Mouse (Mus musculus): Measurements from ENCODE around the gene Ppil2.
A peak's percentile ranks its signal among the peaks of the same experiment; 100 is the strongest.

Ppil2 gene

DNA sequence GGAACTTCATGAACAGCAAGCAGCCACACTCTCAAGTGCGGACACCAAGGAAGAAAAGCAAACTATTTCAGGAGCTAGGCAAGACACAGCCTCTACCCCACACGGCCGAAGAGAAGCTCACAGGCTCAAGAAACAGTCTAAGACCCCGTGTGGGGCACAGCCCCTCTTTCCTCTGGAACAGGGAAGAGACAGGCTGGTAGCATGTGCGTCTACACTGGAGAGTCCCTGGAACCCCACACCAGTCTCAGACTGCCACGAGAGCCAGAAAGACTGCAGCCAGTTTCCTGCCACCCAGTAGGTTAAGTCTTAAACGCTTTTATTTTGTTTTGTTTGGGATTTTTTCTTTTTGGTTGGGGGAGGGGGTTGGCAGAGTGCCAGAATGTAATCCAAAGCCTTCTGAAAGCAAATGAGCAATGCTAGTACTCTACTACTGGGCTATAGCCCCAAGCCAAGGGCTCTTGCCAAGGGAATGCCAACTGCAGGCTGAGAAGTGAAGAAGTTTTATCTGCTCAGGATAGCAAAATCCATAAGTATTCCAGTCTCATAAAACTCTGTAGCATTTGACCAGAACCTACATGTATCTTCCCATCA is 8.3 kb downstream of the Ppil2 start:
- DNase-seq (ENCODE audit: low spot score in 2 of 2), result no peak

DNA sequence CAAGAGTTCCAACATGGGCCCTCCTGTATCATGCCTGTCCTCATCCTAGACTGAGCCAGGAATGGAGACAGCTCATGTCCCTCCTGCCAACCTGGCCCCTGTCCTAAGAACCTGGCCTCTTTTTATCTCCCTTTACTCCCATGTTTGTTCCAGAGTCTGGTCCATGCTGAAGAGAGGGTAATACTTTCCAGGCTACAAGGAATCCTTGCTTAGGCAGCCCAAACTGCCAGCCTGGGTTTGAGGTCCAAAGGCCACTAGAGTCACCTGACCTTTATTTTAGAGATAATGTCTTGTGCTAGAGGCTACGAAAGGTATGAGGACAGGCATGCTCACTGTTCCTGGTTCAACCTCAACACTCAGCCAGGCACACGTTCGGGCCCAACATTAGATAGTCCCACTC is 14.1 kb downstream of the Ppil2 start:
- no peak for DNase-seq (ENCODE audit: low spot score in 2 of 2)

DNA sequence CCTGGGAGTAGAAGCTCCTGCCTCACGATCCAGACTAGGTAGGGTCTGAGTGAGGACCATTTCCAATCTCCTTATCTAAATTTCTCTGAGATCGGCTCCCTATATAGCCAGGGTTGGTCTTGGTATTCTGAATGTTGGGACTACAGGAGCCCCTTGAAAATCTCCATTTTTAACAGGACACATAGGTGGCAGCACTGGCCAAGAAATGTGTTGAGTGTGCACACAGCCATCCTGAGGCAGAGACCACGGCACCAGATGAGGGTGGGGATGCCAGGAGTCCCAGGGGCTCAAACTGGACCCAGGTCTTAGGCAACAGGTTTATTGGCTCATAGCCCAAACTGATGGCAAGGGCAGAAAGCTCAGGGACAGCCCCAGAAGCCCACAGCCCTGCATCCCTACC is 22.7 kb downstream of the Ppil2 start:
- no peak for DNase-seq (ENCODE audit: low spot score in 2 of 2)

DNA sequence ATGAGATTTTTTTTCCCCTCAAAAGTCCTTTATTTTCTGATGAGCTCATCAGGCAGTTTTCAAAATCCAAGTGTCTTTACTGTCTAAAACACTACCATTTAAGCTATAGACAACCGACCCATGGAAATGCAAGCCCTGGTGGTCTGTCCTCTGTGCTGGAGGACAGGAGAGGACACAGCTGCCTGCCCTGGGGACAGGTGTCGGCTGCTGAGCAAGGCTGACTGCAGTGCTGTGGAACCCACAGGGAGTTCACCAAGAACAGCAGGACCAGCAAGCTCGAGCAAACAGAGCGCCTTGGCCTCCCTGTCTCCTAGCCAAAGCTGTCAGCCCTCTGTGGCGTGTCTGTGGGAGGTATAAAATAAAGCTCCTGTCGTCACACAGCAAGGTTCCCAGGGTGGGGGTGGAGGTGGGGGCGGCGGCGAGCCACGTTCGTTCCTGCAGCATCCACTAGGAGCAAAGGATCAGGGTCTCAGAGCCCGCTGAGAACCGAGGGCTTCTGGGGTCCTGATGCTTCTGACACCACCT is 24.3 kb downstream of the Ppil2 start:
- no peak for DNase-seq (ENCODE audit: low spot score in 2 of 2)

DNA sequence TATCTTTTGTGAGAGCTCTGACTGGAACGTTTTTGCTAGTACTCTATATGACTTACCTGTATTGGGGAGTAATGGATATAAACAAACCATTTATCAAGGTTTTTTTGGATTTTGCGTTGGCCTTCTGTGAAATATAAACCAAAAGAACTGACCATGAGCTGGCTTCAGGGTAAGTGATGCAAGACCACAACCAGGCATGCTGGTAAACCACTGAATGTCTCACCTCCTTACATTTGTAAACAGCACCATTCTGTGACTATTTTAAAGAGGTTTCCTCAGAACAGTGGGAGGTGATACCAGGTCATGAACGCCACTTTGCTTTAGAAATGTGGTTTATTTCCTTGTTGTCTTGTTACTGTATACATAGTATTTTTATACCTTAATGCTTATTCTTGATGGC is 24.8 kb downstream of the Ppil2 start:
- no peak for DNase-seq (ENCODE audit: low spot score in 2 of 2)

DNA sequence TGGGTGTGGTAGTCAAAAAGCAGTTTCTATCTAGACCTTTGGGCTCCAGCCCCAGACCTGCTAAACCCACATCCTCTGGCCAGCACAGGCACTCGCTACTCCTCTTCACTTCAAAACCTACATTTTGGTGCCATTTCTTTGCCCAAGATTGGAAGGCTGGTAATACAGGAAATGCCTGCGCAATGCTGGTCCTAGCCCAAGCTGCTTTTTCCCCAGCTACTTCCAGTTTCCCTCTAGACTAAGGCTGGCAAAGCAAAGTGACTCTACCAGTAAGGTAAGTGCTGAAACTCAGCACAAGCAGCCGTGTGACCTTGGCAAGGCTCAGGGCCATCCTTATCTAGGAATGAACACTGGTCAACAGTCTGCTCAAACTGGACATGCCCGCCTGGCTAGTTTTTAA is 25.4 kb downstream of the Ppil2 start:
- DNase-seq (ENCODE audit: low spot score in 2 of 2), result peak; percentile 13 to 22

DNA sequence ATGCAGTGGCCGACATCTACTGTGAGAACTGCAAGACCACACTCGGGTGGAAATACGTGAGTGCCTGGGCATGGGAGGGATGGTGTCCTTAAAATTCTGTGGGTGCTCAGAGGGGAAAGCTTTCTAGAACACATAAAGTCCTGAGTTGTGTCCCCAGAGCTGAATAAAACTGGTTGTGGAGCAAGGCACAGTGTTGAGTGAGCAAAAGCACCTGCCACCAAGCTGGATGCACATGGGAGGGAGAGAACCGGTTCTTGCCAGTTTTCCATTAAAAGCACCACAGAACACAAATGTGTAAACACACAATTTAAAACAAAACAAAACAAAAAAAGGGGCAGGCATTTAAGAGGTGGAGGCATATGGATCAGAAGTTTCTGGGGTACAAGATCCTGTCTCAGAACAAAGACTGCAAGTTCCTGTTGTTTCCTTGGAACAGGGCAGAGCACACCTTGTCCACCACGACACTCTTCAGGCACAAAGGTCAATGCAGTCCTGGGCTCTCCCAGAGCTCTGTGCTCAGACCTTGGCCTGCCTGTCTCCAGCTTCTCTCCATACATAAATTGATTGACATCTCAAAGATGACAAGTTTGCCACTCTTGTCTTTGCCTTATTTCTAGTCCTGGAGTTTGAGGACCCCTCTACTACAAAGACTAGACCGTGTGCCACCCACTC is 28.8 kb downstream of the Ppil2 start:
- no peak for DNase-seq (ENCODE audit: low spot score in 2 of 2)

DNA sequence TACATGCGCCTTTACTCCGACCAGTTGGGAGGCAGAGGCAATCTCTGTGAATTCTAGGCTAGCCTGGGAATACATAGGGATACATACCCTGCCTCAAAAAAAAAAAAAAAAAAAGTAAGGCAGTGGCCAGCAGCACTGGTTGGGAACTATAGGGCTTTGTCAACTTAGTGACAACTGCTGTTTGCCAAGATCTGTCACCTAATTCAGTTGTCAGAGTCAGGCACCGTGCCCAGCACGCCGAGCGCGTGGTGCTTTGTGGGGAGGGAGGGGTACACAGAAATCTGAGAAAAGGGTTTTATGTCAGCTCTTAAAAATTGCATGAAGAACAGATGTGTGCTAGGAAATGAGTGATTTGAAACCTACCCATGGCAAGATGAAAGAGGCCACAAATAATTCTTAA is 33.0 kb downstream of the Ppil2 start:
- DNase-seq (ENCODE audit: low spot score in 2 of 2), result no peak

DNA sequence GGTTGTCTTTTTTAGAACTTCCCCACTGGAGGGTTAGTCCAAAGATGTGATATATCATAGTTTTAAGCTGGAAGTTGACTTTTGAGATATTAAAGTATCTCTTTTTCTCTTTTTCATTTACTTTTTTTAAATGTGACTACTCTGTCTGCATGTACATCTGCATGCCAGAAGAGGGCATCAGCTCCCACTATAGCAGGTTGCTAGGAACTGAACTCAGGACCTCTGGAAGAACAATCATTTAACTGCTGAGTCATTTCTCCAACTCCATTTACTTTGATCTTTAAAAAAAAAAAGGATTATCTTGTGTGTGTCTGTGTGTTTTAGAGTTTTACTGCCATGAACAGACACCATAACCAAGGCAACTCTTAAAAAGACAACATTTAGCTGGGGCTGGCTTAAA is 34.2 kb downstream of the Ppil2 start:
- no peak for DNase-seq (ENCODE audit: low spot score in 2 of 2)

DNA sequence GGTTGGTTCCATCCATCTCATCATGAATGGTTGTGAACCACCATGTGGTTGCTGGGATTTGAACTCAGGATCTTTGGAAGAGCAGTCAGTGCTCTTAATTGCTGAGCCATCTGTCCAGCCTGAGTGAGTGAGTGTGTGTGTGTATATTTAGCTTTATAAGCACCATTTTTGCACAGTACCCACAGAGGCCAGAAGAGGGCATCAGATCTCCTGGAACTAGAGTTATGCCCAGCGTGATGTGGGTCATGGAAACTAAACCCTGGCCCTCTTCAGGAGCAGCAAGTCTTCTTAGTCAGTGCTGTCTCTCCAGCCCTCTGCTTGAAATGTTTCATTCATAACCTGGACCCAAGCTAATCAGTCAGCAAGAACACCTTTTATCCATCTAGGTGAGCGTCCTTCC is 34.8 kb downstream of the Ppil2 start:
- no peak for DNase-seq (ENCODE audit: low spot score in 2 of 2)

DNA sequence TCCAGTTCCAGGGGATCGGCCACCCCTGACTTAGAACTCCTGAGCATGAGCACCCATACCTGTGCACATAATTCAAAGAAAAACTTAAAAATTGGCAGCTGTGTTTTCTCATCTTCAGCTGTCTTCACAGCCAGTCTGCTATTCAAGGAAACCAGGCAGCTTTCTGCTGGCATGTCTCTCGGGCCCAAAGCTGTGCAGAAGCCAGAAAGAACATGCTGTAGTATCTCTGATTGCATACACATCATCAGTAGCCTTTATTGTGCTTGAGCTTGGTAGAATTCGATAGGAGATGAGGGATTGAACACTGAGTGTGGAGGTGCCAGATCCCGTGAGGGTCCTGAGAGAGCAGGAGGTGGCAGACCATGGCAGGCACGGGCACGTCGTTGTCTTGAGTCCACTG is 38.1 kb downstream of the Ppil2 start:
- no peak for DNase-seq (ENCODE audit: low spot score in 2 of 2)

DNA sequence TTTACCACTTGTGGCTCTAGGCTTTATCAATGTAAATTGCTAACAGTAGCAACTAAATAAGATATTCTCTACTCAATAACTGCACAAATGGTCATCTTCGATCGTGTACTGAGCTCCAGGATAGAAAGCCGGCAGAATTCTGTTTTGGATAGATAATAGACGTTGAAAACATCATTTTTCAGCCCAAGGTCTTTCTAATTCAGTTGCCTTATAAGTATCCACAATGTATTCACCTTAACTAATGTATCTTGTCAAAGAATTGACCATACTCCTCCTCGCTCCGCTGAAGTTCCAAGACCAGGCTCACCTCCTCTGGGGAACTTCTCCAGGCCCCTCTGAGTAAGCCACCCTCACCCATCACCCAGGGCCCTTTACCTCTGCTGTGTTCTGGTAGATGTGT is 40.3 kb downstream of the Ppil2 start:
- no peak for DNase-seq (ENCODE audit: low spot score in 2 of 2)

DNA sequence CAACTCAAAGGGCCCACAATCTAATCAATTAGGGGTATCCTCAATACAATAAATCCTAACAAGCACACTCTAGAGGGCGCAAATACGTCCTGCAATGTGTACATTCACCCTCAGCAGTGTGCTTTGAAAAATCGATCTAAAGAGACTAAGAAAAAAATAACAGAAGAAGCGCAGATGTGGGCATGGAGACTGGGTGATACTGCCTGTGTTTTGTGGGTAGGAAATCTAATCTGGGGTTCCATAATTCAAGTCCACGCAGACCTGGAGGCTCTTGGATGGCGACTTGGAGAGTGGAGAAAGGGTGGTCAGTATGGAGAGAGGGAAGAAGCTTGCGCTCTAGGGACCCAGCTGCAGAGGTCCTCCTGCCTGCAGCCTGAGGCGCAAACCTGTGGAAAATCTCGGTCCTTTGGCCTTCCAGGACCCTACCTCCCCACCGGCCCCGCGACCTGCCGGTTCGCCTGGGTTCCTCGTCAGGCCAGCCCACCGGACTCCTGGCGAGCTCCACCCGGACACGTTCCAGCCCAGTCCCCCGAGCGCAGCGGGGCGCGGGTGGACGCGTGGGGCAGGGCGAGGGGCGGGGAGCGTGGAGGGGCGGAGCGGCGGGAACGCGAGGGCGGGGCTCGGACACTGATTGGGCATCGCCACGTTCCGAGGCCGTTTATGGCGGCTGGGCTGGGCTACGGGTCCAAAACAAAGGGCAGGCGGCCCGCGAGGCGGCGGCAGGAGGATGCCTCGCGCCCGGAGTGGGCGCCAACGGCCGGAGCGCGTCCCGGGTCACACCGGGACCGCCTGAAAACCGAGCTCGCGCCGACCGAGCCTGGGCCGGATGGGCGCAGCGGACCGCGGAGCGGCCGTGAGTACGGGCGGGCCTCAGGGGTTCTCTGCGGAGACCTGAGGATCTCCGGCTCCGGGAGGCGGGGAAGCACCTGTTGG is 41.3 kb downstream of the Ppil2 start, which contains the start of gene Ypel1:
Gene Ypel1 (plus strand): TSS at position 186 of the 933 bp plus-strand sequence.
- peak; percentile 81 to 89 for DNase-seq (ENCODE audit: low spot score in 2 of 2)

DNA sequence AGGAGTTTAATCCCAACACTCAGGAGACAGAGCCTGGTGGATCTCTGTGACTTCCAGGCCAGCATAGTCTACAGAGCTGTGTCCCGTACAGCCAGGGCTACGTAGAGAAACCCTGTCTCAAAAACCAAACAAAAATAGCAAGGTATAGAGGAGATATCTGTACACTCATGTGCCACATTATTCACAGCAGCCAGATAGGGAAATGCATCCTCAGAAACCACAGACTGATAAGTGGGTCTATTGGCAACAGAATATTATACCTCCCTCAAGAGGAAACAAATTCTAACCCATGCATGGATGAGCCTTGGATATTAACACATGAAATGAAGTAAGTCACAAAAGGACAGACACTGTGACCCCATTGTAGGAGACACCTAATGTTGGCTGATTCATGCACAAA is 43.5 kb downstream of the Ppil2 start:
- no peak for DNase-seq (ENCODE audit: low spot score in 2 of 2)

DNA sequence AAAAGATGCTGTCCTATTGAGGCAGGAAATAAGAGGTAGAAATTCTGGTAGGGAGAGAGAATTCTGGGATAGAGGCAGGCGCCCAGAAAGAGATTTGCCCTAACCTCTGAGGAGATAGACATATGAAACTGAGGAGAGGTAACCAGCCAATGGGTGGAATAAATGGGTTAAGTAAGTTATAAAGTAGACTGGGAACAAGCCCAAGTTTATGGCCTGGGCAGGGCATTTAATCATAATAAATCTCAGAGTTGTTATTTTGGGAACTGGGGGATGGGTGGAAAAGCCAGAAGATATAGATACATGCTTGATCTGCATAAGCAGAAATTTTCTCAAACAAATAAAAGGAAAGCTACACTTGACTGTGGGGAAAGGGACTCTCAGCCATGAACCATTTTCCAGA is 48.7 kb downstream of the Ppil2 start:
- DNase-seq (ENCODE audit: low spot score in 2 of 2), result no peak

DNA sequence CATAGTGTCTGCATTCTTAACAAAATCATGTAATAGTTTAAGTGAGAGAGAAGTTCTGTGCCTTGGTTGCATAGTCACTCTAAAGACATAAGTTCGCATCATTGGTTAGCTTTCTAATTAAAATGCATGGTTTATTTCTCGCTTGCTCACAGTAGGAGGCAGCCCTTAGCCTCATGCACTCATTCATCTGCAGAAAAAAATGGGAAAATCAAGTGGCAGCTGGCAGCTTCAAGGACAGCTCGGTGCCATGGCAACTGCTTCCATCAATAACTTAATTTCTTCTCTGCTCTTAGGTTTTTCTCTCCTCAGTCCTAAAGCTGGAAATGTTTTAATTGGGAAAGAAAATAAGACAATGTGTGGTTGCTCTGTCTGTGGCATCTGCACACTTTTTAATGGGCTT is 55.5 kb downstream of the Ppil2 start:
- DNase-seq (ENCODE audit: low spot score in 2 of 2), result no peak

DNA sequence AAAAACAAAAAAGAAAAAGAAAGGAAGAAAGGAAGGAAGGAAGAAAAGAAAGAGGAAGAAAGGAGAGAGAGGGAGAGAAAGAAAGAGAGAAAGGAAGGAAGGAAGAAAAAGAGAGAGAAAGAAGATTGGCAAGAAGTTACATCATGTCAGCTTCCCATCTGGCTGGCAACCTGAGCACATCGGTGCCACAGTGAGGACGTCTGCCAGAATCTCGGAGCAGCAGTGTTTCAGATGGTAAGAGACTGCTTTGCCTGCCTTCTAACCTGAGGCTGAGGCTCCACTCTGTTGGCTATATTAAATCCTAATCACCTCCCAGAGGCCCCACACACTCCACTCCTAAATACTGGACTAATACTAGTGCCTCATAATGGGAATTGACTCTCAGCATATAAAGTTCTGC is 57.2 kb downstream of the Ppil2 start:
- no peak for DNase-seq (ENCODE audit: low spot score in 2 of 2)

DNA sequence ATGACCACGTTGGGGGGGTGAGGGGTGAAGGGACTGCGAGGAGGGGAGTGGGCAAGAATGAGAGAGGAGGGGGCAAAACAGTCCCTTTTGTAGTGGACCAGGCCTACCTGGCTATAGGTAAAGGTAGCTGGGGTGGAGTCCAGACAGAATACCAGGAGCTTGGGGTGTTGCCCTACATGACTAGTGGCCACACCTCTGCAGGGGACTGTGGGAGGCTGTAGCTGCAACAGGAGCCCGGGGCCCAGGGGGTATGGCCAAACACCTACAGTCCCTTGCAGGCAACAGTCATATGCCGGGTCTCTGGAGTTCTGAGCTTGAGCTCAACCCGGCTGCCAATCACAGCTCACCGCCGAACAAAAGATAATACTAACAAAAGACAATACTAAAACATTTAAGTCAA is 59.0 kb downstream of the Ppil2 start:
- DNase-seq (ENCODE audit: low spot score in 2 of 2), result no peak

DNA sequence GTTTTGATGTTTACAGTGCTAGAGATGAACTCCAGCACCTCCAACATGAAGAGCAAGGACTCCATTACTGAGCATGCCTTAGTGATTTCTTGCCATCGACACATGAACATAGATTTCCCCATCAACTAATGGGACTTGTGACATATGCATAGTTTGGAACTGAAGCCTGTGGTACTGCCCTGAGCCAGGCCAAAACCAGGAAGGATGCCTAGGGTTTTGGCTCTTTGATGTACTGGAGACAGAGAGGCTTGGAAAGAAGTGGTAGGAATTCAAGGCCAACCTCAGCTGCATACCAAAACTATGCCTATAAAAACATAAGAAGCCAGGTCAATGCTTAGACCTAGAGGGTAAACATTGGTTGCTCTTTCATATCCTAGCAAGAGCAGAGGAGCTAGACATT is 61.2 kb downstream of the Ppil2 start:
- no peak for DNase-seq (ENCODE audit: low spot score in 2 of 2)

DNA sequence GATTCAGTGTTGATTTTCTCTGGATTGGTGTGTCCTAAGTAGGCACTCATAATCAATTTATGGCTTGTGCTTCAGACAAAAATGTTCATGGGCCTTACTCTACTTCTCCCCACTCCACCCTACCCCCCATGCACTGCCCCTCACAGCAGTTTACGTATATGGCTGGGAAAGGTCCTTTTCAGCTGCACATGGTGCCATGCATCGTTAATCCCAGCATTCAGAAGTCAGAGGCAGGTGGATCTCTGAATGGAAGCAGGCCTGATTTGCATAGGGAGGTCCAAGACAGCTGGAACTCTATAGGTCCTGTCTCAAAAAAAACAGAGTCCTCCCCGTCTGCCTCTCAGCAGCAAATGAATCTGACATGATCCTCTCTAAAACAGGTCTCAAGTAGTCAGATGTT is 65.8 kb downstream of the Ppil2 start:
- DNase-seq (ENCODE audit: low spot score in 2 of 2), result no peak

DNA sequence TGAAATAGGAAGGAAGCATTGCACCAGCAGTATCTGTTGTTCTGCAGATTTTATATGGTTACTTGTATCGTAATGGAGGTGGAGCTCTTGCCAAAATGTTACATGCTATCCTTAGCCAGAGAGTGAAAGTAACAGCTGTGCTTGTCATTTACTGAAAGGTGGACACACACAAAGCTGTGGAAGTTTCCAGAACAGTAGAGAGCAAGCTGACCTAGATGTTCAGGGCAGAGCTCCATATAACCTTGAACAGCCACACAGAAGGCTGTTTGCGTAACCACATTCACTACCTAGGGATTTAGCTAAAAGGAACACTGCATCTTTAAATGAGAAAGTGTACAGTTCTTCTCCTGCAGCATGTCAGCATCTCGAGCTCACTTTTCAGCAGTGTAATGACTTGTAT is 66.7 kb downstream of the Ppil2 start:
- DNase-seq (ENCODE audit: low spot score in 2 of 2), result no peak

DNA sequence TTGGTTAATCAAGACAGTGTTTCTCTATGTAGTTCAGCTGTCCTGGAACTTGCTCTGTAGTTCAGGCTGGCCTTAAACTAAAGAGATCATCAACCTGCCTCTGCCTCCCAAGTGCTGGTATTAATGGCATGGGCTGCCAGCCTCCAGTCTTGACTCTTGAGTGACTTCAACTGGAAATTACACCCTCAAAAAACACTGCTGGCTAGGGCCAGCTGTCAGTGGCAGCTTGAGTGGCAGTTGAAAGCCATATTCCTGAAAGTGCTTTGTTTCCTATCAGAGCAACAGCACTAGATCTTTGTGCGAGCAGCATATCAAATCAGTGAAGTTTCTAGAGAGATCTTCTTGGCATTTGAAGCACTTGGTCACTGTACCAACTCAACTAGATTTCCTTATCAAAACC is 69.6 kb downstream of the Ppil2 start:
- no peak for DNase-seq (ENCODE audit: low spot score in 2 of 2)

DNA sequence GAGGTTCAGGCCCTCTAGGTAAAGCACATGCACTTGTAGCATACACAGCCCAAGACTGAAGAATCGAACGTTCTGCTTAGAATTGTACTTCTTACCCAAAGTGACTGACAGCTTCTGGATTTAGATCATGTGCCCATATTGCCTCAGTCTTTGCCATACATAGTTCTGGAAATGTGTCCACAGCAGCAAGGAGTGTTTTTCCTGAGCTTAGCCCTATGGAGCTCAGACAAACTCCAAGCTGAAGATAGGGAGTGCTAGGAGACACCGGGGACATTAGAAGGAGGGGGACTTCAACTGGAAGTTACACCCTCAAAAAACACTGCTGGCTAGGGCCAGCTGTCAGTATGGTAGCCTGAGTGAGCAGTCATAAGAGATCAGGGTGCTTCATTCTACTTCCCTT is 70.3 kb downstream of the Ppil2 start:
- DNase-seq (ENCODE audit: low spot score in 2 of 2), result no peak

Data from urinary bladder, postnatal 36 days (tissue).